Mouse (Mus musculus) heart, adult 2 months (tissue): ENCODE measurements around the gene Ddx17.

Experiments used
- CTCF ChIP-seq: fragments of 200-600 bp; IDR thresholded peaks from 2 replicates; pipeline ENCODE4 v1.8.1; 2022; ENCODE audit warnings: antibody characterized with exemption, mild to moderate bottlenecking, moderate library complexity
- EP300 ChIP-seq: fragments of 200-500 bp; IDR thresholded peaks from 2 replicates; pipeline ENCODE4 v1.6.1; 2011; ENCODE audit warnings: low read depth, low read length, control low read depth; ENCODE audit not compliant: insufficient read depth

GRCm38 (mm10) chr15:79502891-79503341 lies 43.6 kb downstream of the Ddx17 start:
- TF ChIP-seq EP300 (no peak), CTCF (no peak)
